Mouse (Mus musculus) stomach, postnatal 0 days (tissue): ENCODE data around the gene Cnnm3. TPM values are rescaled to one million over a fixed set of nuclear protein-coding genes. Genes with fewer than 3 reads are reported as not detected.
"Not testable (repeated sequence)": the region's sequence is repeated elsewhere in the genome, so short reads cannot be mapped to it uniquely, and the experiment has no call there.

Source experiments
- ATAC-seq: fragments of 200-750 bp; cut with Nextera tagmentation; 2 replicates; pipeline ENCODE4 v1.8.0; 2017; ENCODE audit not compliant: low FRiP score, low TSS enrichment
- DNase-seq: peaks from one replicate; pipeline ENCODE4 v3.0.0-alpha.2; 2016; ENCODE audit warnings: low spot score
- H3K27ac ChIP-seq: fragments of 300-500 bp; sonication (generic); replicated peaks from 2 replicates; pipeline ENCODE4 v1.5.1; 2014; ENCODE audit warnings: mild to moderate bottlenecking, control low read depth
- H3K27me3 ChIP-seq: fragments of 300-500 bp; sonication (generic); 2 replicates; pipeline ENCODE4 v1.6.1; 2014; ENCODE audit warnings: low read length; ENCODE audit not compliant: control insufficient read depth, insufficient read depth
- H3K36me3 ChIP-seq: fragments of 300-500 bp; sonication (generic); 2 replicates; pipeline ENCODE4 v1.6.1; 2014; ENCODE audit warnings: low read length, mixed read lengths; ENCODE audit not compliant: control insufficient read depth, insufficient read depth
- H3K4me1 ChIP-seq: fragments of 300-500 bp; sonication (generic); replicated peaks from 2 replicates; pipeline ENCODE4 v1.6.1; 2014; ENCODE audit warnings: antibody characterized with exemption; ENCODE audit not compliant: control insufficient read depth, insufficient read depth
- H3K4me2 ChIP-seq: fragments of 300-500 bp; sonication (generic); replicated peaks from 2 replicates; pipeline ENCODE4 v1.6.1; 2014; ENCODE audit warnings: low read depth, mild to moderate bottlenecking, control low read depth, moderate library complexity
- H3K4me3 ChIP-seq: fragments of 300-500 bp; sonication (generic); 2 replicates; pipeline ENCODE4 v1.5.1; 2014; ENCODE audit warnings: low read depth, low read length, control low read depth
- H3K9ac ChIP-seq: fragments of 300-500 bp; sonication (generic); 2 replicates; pipeline ENCODE4 v1.6.1; 2014; ENCODE audit warnings: mild to moderate bottlenecking, low read length, control low read depth, mixed read lengths
- H3K9me3 ChIP-seq: fragments of 300-500 bp; sonication (generic); 2 replicates; pipeline ENCODE4 v1.6.1; 2016; ENCODE audit warnings: low read length; ENCODE audit not compliant: control insufficient read depth
- CTCF ChIP-seq: IDR thresholded peaks from 2 replicates; pipeline ENCODE4 v1.5.1; 2016; ENCODE audit warnings: antibody characterized with exemption, low read depth, mild to moderate bottlenecking, moderate library complexity
- EP300 ChIP-seq: optimal IDR thresholded peaks from 2 replicates; pipeline ENCODE3; 2016; ENCODE audit warnings: antibody characterized with exemption
- WGBS: fragments of 180-500 bp; shearing (Covaris S2); extraction: QIAGEN DNeasy Blood & Tissue Kit; methylation state at CpG from one replicate; pipeline ENCODE4 v1.1.7; 2014; 5-methylcytosine and 5-hydroxymethylcytosine counted together
- polyA plus RNA-seq: library from polyadenylated mRNA; unstranded; fragments of >200 nt; fragmentation: Nextera tagmentation; extraction: Ambion mirVana; gene quantifications from 2 replicates; pipeline ENCODE4 v1.2.1, GENCODE M21; 2015

Cnnm3 gene
- polyA plus RNA-seq, 1 experiment from 2014 or later = 1.6 TPM

GRCm38 (mm10) chr1:36534595-36535058, 23.0 kb downstream of the Cnnm3 start:
- Histone ChIP-seq H3K4me1 (no peaks in the 10 kb centered on the region), H3K27me3 (no peaks in the 10 kb centered on the region), H3K9me3 (no peaks in the 10 kb centered on the region), H3K4me3 (no peak overlapping the region), H3K4me2 (no peak overlapping the region), H3K27ac (no peak overlapping the region; the same call in 1 of the 2 replicates), H3K9ac (no peak overlapping the region), H3K36me3 (peaks cover 6% of the 10 kb centered on the region; the same call in 1 of the 2 replicates)
- WGBS = 51% methylated on average over 6 of the region's 6 CpGs
- ATAC-seq = peak; percentile 61
- TF ChIP-seq CTCF (peak; percentile 46), EP300 (no peak)
- DNase-seq = peak; percentile 41

DNA sequence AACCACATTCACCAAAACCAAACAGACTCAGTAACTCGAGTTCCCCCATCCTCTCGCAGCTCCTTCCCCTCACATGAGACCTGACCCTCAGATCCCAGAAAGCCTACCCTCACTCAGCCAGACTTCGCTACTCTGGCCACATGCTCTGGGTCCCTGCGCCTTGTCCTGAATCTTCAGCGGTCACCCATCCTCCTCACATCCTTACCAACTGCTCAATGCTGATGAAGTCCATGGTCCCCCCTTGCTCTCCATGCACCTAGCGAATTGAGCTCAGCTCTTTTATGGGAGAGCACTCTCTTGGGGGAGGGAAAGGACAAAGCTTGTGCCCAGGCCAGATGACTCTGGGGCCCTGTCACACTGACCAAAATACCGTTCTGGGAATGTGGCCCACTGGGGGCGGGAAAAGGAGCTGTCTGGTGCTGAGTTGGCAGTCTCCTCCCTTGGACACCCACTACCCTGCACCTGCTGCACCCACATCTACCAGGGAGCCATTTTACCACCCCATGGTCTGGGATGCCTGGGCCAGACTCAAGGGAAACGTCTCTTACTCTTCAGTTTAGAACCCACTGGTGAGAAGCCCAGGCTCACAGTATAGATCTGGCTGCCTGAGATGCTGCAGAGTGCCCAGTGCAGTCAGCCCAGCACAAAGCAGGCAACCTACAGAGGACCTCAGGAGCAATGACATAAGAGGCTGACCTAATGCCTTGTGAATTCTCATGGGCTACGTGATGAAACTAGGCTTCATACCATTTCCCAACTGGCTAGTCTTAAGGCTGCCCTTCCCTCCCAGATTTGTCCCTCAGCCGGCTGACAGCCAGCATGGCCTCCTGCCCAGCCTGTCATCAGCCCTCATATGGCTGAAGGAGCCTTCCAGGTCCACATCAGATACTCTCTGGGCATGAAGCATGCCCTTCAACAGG, 24.1 kb downstream of the Cnnm3 start:
- H3K4me2 ChIP-seq = no peak overlapping the region
- ATAC-seq = no peak; the same call in 1 of the 2 replicates
- H3K9me3 ChIP-seq = no peaks in the 10 kb centered on the region
- WGBS = 82% methylated on average over 11 of the region's 11 CpGs
- H3K36me3 ChIP-seq = peaks cover 6% of the 10 kb centered on the region; the same call in 1 of the 2 replicates
- H3K9ac ChIP-seq = no peak overlapping the region
- H3K4me3 ChIP-seq = no peak overlapping the region
- TF ChIP-seq CTCF = no peak
- no peak for TF ChIP-seq EP300
- no peak for DNase-seq
- H3K27me3 ChIP-seq = no peaks in the 10 kb centered on the region
- H3K4me1 ChIP-seq = no peaks in the 10 kb centered on the region
- H3K27ac ChIP-seq = no peak overlapping the region

DNA sequence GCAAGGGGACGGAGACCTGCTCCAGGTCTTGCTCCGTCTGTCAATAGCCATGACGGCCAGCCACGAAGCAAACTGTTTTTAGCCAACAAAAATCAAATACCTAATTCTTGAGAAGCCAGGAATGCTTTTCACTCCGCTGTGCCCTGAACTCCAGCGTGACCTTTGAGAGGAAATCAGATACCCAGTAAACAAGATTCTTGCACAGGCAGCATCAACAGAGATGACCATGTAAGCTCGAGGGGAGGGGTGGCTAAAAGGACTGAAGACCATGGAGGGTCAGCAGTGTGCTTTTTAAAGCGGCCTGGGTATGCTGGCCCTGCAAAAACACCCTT, 24.7 kb downstream of the Cnnm3 start:
- Histone ChIP-seq H3K4me2 (no peak overlapping the region), H3K9ac (no peak overlapping the region), H3K4me1 (no peaks in the 10 kb centered on the region), H3K4me3 (no peak overlapping the region), H3K36me3 (peaks cover 6% of the 10 kb centered on the region), H3K27ac (no peak overlapping the region), H3K9me3 (no peaks in the 10 kb centered on the region), H3K27me3 (no peaks in the 10 kb centered on the region)
- no peak for TF ChIP-seq EP300
- TF ChIP-seq CTCF = no peak
- 59% methylated on average over 8 of the region's 8 CpGs for WGBS
- ATAC-seq (no peak), DNase-seq (no peak)

GRCm38 (mm10) chr1:36536783-36537182, 25.1 kb downstream of the Cnnm3 start, which contains the start of gene Ankrd23:
TSS of gene Ankrd23 (minus strand) at chr1:36536883.
- not testable (repeated sequence) for H3K4me2 ChIP-seq, H3K9ac ChIP-seq, H3K27ac ChIP-seq, H3K9me3 ChIP-seq, H3K36me3 ChIP-seq, H3K4me1 ChIP-seq, DNase-seq, ATAC-seq, H3K27me3 ChIP-seq, H3K4me3 ChIP-seq
- 90% methylated on average over 9 of the region's 9 CpGs for WGBS

DNA sequence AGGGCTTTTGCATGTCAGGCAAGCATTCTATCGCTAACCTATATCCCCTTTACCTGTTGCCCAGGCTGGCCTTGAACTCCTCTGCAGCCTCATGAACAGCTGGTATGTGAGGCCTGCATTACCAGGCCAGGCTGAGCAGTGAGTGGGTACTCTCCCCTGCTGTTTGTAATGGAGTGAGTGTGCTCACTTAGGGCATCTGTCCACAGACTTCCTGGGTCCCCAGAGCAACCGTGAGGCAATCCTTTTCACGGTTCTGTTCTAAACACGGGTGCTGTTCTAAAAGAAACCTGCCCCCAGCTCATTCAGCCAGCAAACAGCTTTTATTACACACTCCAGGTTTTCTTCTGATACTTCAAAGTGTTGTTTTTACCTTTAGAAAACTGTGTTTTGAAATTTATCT, 27.1 kb downstream of the Cnnm3 start:
- DNase-seq (no peak), ATAC-seq (no peak)
- H3K27me3 ChIP-seq = no peaks in the 10 kb centered on the region
- TF ChIP-seq CTCF (no peak), EP300 (no peak)
- H3K4me1 ChIP-seq = no peaks in the 10 kb centered on the region
- H3K9ac ChIP-seq = no peak overlapping the region
- no peak overlapping the region for H3K27ac ChIP-seq
- H3K36me3 ChIP-seq = peaks cover 6% of the 10 kb centered on the region
- H3K4me2 ChIP-seq = no peak overlapping the region
- H3K4me3 ChIP-seq = no peak overlapping the region
- no peaks in the 10 kb centered on the region for H3K9me3 ChIP-seq
- WGBS = 76% methylated on average over 4 of the region's 4 CpGs

- 37% methylated on average over 9 of the region's 9 CpGs for WGBS
- H3K9me3 ChIP-seq = no peaks in the 10 kb centered on the region
- no peak for TF ChIP-seq CTCF
- no peak for TF ChIP-seq EP300
- no peak within 1 kb of the TSS for H3K4me3 ChIP-seq
- ATAC-seq = peak; percentile 85
- H3K4me1 ChIP-seq = no peaks in the 10 kb centered on the region
- H3K4me2 ChIP-seq = no peak within 1 kb of the TSS
- H3K9ac ChIP-seq = no peak within 1 kb of the TSS
- DNase-seq = peak; percentile 78
- peaks cover 6% of the 10 kb centered on the region for H3K36me3 ChIP-seq
- 0 out of 2 replicates have a peak within 1 kb of the TSS, but pooled peaks have one; percentile 35 for H3K27ac ChIP-seq
- H3K27me3 ChIP-seq = no peaks in the 10 kb centered on the region
Measured at GRCm38 (mm10) chr1:36539186-36539585, 27.5 kb downstream of the Cnnm3 start, which contains the start of gene Gm42417. TSS of gene Gm42417 (minus strand) at chr1:36539429.
